Mouse (Mus musculus) ES-CJ7 (cell line): ENCODE results near the gene 1700018B08Rik.

Source experiments
- DNase-seq: peaks from one replicate; pipeline ENCODE4 v3.0.0; 2011; ENCODE audit warnings: low read depth, low spot score

The 1700018B08Rik gene

DNA sequence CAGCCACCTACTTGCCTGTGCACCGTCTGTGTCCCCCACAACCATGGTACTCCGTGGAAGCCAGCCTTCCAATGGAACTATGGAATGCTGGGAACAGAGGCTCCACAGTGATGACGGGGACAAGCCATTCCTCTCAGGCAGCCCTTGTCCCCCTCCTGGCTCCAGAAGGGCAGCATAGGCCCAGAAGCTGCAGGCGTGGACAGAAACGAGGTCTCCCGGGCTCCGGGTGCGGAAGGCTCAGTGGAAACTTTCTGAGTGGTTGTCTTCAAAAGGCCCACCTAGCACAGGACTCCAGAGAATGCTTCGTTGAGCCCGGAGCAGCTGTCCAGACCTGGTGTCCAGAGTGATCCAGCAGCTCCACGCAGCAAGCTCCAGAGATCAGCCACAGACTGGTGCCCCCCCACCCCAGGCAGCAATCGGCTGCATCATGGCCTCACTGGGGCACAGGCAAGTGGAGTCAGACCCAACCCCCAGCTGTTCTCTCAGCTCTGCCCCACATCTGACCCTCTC is at the start of gene 1700018B08Rik:
1700018B08Rik (minus strand) TSS at position 45 of the 510 bp plus-strand sequence.
- no peak for DNase-seq

DNA sequence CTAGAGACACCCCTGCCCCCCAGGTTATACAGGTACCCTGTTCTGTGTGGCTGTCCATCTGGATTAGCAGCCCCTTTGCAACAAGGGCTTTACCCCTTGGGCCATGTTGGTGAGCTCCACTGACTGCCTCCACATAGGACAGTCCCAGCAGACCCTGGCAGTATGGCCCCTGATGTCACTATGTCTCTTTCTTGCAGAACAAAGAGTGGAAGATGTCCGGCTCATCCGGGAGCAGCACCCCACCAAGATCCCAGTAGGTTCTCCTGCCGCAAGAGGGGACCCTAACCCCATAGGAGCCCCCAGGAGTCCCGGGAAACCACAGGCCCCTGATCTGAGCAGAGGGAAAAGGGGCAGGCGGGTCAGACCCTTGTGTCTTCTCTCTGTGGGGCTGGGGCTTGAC is 49.2 kb upstream of the 1700018B08Rik start:
- no peak for DNase-seq

DNA sequence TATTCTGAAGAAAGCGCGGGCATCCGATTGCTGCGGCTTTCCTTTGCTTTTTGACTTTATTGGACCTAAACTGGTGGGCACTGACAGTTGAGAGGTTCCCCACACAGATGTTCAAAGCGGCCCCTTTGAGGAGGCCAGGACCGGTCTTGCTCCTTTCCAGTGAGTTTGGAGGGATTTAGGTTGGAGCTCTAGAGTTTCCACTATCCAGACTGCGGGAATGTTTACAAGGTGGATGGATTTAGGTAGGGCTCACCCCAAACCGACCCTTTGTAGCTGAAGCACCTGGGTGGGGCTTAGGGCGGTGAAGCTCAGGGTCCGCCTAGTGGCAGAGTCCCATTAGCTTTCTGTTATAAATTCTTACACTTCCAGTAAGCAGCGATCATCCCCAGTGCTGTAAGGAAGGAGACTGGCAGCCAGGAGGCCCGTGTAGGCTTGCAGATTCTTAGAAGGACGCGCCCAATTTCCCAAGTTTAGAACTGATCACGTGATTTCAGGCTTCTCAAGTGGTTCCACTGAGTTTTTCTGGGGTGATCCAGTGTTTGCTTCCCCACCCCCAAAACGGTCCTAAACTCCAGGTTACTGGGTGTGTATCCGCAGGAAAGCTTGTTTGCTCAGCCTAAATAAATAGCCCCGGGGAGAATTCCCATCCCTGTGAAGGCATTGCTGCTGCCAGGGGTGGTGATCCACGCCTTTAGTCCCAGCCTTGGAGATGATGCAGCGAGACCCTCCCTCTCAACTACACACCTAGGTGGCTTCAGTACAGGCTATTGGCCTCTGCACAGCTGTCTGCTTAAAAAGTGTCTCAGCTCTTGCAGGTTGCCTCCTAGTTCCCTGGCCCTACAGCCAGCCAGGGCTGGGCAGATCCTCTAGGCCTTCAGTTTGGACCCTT is 47.3 kb upstream of the 1700018B08Rik start:
- DNase-seq = peak; percentile 93

DNA sequence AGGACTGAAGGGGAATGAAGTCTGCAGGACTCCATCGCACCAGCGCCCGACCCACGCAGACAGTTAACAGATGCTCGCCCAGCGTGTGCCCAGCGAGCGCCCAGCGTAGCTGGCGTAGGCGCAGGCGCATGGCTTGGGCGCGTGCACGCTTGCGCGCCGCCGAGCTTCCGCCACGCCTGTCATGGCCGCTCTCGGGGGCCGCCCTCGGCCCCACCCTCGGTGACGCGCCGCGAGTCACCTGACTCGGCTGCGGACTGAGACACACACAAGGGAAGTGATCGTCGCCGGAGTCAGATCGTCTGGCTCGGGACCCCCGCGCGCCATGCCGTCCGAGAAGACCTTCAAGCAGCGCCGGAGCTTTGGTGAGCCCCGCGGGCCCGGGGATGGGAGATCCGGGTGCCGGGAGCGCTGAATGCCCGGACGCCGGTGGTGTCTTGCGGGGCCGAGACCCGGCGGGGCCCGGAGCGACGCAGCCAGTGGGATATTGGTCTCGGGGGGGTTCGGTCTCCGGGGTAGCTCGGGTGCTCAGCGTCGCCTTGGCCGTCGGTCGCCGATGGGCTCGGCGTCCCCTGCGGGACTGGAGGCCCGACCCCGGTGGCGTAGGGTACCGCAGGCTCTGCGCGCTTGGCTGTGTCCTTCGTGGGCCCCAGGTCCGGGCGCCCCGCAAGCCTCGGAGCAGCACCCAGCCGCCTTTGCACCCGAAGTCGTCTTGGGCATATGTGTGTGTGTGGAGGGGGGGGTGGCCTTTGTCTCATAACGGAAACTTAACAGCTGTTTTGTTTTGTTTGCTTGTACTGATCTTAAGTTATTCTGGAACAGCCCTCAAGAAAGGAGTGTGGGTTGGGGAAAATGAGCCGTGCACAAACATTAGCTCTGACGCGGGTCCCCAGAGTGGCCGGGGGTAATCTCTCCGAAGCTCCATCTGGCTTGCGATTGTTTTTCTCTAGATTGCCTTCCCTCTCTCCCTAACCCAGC is 46.4 kb upstream of the 1700018B08Rik start, which contains the start of gene Map1lc3b:
Map1lc3b (plus strand) TSS at position 159 of the 975 bp plus-strand sequence.
- peak; percentile 96 for DNase-seq

DNA sequence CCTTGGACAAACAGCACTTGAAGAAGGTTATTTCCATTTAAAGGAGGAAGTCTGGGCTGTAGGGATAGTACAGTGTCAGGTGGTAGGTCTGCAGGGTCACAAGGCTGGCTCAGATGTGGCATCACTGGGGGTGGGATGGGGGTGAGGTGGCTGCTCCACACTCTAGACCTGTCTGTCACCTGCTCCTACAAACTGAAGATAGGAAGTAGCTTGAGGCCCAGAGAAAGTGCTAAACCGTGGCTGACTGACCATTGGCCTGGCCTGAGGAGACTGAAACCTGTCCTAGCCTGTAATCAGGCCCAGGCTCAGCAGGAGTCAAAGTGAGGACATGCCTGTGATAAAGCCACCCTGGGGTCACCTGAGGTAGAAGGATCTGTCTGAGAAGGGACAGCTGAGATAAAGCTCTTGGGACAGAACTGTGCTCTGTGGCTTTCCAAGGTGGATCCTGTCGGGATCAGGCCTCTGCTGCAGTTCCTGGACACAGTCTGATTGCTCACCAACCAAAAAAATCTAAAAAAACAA is 45.1 kb upstream of the 1700018B08Rik start:
- no peak for DNase-seq

DNA sequence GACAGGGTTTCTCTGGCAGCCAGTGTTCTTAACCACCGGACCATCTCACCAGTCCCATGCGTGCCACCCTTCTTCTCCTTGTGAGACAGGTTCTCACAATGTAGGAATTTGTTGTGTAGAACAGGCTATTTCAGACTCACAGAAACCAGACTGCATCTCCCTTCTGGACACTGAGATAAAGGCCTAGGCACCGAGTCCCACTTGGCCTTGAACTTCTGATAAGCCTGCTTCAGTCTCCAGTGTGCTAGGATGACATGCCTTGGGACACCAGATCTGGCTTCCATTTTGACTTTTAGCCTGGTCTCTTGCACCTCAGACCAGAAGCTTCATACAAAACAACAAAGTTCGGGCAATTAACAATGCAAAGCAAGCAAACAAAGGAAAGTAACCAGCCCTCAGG is 44.6 kb upstream of the 1700018B08Rik start:
- DNase-seq = no peak

DNA sequence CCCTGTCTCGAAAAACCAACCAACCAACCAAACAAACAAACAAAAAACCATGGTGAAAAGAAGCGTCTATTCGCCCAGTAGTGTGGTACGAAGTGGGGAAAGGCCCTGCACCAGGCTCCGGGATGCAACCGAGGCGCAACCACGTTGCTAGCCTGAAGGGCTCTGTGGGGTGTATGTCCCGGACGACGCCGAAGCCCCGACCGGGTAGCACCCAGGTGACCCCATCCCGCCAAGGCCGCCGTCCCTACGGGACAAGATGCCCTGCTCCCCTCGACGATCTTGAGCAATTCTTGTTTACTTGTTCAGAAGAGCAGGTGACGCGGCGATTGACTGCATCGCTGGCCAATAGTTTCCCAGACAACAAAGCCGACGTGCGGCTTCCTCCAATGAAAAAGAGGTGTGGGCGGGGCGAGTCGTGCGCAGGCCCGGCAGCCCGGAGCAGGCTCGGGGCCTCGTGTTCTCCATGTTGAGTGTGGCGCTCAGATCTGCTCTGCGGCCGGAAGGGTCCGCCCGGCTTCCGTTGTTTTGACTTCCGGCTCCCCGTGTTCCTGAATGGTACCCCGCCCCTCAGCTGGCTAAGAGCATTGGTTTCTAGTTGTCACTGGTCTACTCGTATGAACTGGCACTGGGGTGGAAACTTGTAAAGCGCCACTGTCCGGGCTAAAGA is 41.2 kb upstream of the 1700018B08Rik start:
- DNase-seq = peak; percentile 99

DNA sequence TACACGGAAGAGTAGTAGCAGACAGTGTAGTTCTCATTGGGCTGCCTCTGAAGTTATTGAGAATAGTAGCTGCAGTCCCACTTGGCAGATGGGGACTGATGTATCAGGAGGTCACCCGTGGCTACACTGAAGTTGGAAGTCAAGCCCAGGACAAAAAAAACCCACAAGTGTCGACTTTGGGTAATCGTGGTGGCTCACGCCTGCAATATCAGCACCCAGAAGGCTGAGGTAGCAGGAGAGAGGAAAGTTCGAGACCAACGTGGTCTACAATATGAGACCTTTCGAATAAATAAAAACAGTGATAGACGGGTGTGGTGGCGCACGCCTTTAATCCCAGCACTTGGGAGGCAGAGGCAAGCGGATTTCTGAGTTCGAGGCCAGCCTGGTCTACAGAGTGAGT is 40.6 kb upstream of the 1700018B08Rik start:
- DNase-seq = no peak

DNA sequence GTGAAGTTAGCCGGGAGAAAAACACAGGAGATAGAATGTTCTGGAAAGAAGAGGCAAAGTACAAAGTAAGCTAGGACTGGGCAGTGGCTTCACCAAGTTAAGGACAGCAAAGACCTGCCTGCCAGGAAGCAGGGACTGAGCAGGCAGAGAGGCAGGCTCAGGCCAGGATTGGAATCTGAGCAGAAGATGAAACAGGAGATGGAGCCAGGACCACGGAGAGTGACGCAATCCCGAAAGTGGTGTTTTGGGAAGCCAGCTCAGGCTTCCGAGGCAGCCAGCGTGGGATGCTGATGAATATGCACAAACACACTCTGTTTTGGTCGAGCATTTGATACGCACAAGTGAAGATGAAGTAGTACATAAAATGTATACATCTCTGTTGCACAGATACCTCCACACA is 39.5 kb upstream of the 1700018B08Rik start:
- no peak for DNase-seq

DNA sequence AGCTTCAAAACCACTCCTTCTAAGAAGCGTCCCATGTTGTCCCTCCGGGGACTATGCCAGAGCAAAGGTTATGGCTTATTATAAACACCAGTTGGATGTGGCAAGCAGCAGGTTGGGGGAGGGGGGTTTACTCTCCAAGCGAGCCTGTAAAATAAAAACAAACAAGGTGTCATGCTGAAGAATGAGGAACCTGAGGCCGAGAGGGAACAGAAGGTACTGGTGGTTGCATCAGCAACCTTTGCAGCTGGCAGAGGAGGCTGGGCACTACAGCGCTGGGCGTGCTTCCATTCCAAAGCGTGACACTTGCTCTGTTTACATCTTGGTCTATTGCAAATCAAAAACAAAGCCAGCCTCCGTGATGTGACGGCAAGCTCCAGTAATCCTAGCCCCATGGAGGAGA is 36.3 kb upstream of the 1700018B08Rik start:
- DNase-seq = no peak

DNA sequence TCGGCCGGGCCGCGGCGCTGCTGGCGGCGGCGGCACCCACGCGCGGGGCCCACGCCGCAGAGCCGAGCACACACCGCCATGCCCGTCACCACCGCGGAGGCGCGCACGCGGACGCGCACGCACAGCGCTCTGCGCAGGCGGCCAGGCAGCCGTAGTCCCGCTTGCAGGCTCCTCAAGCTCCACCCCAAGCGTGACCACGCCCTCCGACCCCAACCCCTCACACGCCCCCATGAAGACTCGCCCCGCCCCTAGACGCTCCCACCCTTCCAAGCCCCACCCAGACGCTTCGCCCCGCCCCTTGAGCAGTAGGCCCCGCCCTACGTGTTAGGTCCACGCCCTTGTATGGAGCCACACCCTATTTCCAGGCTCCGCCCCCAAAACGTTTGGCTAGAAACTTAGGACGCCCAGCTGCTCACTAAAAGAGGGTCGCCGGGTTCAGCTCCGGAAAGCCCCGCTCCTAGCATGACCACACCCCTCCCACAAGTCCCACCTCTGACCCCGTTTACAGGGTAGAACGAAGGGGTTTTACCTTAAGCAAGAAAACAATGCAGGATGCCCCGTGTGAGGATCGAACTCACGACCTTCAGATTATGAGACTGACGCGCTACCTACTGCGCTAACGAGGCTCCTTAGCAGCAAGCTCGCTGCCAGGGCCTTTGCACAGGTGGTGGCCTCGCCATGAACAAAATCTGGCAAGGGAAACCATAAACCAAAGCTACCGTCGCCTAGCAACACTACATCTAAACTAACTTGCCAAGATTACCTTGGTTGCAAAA is 34.7 kb upstream of the 1700018B08Rik start, which contains the start of gene Fbxo31:
Fbxo31 (minus strand) TSS at position 131 of the 776 bp plus-strand sequence.
- peak; percentile 100 for DNase-seq

DNA sequence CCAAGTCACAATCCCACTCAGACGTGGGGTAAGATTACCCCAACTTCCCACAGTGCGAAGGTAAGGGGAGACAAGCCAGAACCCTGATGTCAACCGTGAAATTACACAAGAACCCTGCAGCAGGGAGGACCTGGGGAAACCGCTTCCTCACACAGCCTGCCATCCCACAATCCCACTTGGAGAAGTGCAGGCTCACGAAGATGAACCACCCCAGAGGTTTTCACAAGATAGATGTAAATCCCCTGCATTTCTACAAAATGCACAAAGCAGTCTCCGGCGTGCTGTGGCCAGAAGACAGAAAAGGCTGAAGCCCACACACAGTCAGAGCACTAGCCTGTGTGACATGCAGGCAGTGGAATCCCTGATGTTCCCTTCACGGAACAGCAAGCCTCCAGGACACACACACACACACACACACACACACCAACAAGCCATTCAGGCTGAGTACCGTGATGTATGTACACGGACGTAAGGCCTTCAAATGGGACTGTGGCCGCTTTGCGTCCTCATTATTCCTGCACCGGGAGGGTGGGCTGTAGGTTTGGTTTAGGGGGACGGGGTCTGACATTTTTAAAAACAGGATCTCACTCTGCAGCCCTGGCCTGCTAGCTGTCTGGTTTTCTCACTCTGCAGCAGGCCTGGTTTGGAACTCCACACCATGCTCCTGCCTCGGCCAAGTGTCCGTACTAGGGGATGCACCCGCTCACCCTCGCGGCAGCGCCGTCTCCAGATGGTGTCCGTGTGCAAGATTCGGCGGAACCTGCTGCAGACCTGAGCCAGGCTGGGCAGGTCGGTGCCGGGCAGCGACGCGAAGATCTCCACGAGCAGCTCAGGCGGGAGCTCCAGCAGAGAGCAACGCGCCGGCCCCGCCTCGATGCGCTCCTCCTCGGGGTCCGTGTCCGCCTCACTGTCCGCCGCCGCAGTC is 33.9 kb upstream of the 1700018B08Rik start:
- no peak for DNase-seq

DNA sequence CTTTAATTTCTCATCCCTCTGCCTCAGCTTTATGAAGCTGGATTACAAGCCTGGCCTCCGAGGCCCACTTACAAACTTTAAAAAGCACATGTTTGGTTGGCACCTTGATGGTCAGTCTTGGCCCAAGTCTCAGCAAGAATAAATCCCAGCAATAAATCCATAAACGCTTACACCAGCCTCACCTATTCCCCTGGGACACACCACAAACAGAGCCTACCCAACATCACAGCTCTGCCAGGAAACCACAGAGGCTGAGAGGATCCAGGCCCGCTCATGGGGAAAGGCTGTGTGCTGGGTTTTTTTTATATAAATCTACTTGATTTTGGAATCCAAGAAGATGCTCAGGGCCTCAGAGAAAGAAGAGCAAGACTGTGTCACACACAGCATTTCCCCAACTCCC is 31.5 kb upstream of the 1700018B08Rik start:
- no peak for DNase-seq

DNA sequence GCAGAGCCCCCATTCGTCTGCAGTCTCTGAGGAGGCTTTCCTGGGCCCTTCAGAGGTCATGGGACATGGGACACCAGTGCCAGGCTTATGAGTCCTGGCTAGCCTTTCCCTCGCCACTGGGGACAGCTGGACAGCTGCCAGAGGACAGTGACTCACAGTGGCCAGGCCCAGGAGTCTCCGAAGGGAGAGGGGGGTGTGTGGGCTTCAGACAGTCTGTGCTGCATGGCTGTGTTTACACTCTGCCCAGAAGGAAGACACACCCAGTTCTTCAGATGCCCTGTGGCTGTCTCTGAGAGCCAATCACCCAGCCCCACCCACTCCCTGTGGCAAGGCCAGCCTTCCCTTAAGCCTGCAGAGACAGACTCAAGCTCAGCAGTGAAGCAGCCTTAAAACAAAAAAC is 29.2 kb upstream of the 1700018B08Rik start:
- DNase-seq = no peak

DNA sequence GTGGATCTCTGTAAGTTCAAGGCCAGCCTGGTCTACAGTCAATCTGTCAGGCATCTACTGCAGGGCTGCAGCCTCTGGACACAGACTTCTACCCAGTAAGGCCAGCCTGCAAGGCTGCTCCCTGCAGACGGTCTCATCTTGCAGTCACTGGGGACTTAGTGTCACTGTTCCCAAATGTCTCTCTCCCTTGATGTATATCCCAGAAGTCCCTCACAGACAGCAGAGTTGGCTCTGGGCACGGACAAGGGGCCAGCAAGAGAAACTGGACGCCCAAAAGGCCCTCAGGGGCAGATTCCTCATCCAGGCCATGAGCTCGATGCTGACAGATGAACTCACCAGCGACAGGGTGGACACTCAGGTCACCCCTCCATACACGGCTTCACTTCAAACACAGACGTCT is 28.0 kb upstream of the 1700018B08Rik start:
- no peak for DNase-seq

DNA sequence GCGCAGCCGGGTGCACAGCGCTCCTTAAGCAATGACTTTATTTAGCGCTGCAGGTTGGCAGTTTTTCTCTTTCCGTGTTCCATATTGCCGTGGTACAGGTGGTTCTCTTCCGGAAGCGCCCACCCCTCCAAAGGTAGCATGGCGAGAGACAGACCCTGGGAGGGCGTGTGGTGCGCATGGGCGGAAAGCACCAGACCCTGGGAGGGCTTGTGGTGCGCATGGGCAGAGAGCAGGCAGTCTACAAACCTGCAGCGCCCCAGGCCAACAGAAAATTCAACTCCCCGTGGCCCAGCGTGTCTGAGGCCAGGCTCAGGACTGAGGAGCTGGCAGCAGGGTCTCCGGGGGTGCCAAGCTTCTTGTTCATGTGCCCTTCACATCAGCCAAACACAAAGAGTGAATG is 26.7 kb upstream of the 1700018B08Rik start:
- peak; percentile 86 for DNase-seq

DNA sequence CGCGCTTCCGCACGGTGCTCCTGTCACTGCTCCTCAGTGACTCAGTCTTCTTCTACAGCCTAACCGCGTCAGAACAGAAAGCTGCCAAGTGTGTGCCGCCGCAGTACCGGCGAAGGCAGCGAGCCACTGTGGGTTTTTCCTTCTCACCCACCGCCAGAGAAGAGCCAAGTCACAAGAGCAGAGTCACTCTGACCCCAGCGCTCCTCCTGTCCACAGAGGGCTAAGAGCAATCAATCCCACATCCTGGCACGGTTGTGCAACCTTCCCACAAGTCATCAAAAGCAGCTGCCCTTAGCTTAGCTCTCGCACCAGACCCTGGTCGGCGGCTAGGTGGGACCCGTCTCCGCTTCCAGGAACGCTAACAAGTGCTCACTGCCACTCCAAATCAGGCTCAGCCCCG is 26.2 kb upstream of the 1700018B08Rik start:
- DNase-seq = no peak

DNA sequence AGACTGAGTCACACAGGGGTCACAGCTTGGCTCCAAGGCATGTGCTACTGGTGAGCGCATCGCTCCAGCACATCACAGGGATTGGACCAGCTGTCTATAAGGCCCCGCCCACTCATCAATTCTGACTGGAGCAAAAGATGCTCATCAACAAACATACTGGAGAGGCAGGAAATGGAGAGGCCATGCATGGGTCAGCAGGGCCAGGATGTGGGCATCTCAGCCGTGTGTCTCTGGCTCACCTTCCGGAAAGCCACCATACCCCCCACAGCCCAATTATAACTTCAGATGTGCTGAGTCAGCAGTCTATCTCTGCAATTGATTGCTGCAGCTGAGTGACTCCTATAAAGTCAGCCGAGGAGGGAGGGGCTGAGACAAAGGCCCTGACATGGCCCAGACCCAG is 24.2 kb upstream of the 1700018B08Rik start:
- no peak for DNase-seq

DNA sequence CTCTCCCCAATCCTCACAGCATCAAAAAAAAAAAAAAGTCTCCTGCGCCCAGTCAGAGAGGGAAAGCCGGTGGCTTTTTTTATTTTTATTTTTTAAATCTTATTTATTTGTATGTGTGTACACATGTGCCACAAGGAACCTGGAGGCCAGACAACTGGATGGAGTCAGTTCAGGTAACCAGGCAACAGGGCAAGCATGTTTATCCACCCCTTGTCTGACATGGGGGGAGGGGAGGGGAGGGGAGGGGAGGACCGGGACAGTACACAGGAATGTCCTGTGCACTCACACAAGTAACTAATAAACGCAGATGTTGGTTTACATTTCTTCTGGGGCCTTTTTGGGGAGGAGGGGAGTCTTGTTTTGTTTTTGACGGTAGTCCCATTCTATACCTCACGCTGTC is 19.6 kb upstream of the 1700018B08Rik start:
- no peak for DNase-seq
